Mouse (Mus musculus): Measurements from ENCODE around the gene Ankrd55.

Ankrd55 gene

DNA sequence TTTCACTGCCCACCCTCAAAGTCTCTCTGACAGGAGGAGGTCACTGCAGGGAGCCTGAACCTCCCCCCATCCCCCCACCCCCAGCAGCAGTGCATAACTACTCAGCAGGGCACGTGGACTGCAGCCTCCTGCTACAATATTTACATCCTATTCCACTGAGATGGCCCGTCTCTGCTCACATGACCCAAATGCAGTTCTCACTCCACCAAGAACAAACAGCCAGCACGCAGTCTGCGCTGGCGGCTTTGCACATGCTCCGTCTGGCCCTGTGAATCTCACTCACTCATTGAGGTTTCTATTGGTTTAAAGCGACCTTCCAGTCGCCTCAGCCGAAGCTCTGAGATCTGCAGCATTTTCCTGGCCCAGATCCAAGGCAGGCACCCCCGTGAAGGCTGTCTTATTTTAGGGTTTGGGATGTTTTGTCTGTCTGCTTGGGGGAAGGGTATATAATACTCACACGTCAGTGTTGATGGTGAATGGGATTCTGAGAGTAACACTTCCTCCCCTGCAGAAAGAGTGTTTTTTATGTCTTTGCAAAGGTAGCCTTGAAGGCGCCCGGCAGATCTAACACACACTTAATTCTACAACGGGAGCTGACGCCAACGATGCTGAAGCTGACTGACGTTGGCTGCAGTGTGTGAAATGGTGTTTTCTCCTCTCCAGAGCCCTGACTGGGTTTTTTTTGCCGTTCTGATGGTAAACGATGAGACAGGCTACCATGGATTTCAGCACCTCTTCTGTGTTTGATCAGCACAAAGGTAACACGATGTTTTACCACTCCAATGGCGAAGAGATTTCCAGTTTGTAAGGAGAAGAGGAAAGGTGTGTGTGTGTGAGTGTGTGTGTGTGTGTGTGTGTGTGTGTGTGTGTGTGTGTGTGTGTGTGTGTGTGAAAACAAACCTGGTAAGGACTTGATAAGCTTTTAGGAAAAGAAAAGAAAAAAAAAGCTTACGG lies at the start of gene Ankrd55:
Gene Ankrd55 (plus strand): TSS at position 227 of the 954 bp plus-strand sequence.
- DNase-seq (ENCODE audit: inconsistent age in 2 of 2, low spot score in 1 of 2), result peak; percentile 66 to 86

GRCm38 (mm10) chr13:112239239-112239638 lies 49.0 kb upstream of the Ankrd55 start:
- no peak for DNase-seq (ENCODE audit: inconsistent age in 2 of 2, low spot score in 1 of 2)

DNA sequence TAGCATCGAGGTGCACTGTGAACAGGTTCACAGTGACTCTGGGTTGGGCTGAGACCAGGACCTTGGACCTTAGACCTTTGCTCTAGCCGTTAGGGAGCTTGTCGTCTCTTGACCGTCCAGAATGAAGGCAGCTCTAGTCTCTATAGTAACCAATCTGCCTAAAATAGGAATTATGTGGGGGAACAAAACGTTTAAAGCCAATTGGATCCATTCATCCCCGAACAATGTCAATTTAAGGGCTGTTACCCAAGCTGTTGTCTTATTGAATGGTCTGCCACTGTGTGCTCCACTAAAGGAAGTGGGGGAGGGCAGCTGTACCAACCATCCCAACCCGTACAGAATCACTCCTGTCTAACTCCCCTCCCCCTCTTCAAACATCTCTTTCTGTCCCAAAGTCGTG lies 46.8 kb upstream of the Ankrd55 start:
- DNase-seq (ENCODE audit: inconsistent age in 2 of 2, low spot score in 1 of 2), result no peak

DNA sequence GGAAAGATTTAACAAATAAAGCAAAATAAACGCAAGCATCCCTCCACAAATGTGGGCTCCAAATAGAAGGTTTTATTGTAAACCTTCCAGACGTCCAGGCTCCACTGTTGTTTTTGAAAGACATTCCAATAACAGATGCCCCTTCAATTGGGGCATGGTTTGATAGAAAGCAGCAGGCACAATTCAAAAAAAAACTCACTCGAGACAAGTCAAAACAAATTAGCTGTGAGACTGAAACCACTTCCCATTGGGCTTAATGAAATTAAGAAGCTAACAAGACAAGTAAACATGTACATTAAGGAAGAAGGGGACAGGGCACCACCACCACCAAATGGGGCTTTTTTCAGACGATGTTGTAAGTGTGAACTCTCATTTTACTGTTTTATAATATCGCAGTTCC lies 43.1 kb upstream of the Ankrd55 start:
- DNase-seq (ENCODE audit: inconsistent age in 2 of 2, low spot score in 1 of 2), result no peak

- peak; percentile 52 to 82 for DNase-seq (ENCODE audit: inconsistent age in 2 of 2, low spot score in 1 of 2)
These were observed 36.8 kb upstream of the Ankrd55 start for GRCm38 (mm10) chr13:112251433-112251832.

DNA sequence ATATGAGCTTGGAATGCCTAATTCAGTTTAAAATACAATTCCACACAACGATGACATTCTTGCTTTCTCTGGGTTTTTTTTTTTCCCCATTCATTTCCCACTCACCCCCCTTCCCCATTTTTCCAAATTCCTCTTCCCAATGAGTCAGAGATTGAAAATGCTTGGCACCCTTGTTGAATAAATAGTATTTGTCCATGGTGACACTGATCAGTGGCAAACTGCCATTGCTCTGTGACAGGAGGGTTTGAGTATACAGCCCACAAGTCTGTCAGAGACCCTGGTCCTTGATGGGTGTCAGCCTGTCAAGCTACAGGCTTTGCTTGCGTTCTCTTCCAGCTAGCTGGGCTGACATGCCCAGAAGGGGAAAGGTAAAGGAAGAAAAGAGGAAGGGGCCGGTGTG lies 36.2 kb upstream of the Ankrd55 start:
- no peak for DNase-seq (ENCODE audit: inconsistent age in 2 of 2, low spot score in 1 of 2)

- no peak for DNase-seq (ENCODE audit: inconsistent age in 2 of 2, low spot score in 1 of 2)
These were observed 35.1 kb upstream of the Ankrd55 start for GRCm38 (mm10) chr13:112252991-112253620.

DNA sequence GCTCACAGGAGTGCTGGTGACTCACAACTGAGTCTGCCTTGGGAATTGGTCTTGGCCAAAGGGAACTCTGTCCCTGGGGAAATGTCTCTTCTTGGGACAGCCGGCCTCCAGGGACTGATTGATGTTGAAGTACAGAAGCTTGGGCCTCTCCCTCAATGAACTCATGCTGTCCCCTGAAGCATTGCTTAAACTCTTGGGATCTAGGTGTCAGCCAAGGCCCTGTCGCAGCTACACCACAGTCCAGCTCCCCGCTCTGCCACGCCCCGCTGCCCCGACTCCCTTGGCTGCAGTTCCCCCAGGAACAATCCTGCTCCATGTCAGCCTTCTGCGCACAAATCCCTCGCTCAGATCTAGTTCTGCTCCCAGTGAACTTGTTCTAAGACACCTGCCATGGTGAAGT lies 34.1 kb upstream of the Ankrd55 start:
- peak; percentile 70 to 78 for DNase-seq (ENCODE audit: inconsistent age in 2 of 2, low spot score in 1 of 2)

GRCm38 (mm10) chr13:112255862-112256261 lies 32.4 kb upstream of the Ankrd55 start:
- no peak for DNase-seq (ENCODE audit: inconsistent age in 2 of 2, low spot score in 1 of 2)

GRCm38 (mm10) chr13:112258478-112258877 lies 29.8 kb upstream of the Ankrd55 start:
- no peak for DNase-seq (ENCODE audit: inconsistent age in 2 of 2, low spot score in 1 of 2)

- peak; percentile 71 to 90 for DNase-seq (ENCODE audit: inconsistent age in 2 of 2, low spot score in 1 of 2)
These were observed 28.9 kb upstream of the Ankrd55 start for GRCm38 (mm10) chr13:112259398-112259797.

GRCm38 (mm10) chr13:112264666-112265065 lies 23.6 kb upstream of the Ankrd55 start:
- peak; percentile 24 to 66 for DNase-seq (ENCODE audit: inconsistent age in 2 of 2, low spot score in 1 of 2)

- peak in 1 of 2 experiments; percentile 81 for DNase-seq (ENCODE audit: inconsistent age in 2 of 2, low spot score in 1 of 2)
These were observed 16.2 kb upstream of the Ankrd55 start for GRCm38 (mm10) chr13:112271901-112272537.

- peak in 1 of 2 experiments; percentile 60 for DNase-seq (ENCODE audit: inconsistent age in 2 of 2, low spot score in 1 of 2)
These were observed 13.6 kb upstream of the Ankrd55 start for GRCm38 (mm10) chr13:112274636-112275035.

GRCm38 (mm10) chr13:112275951-112276350 lies 12.3 kb upstream of the Ankrd55 start:
- DNase-seq (ENCODE audit: inconsistent age in 2 of 2, low spot score in 1 of 2), result no peak

DNA sequence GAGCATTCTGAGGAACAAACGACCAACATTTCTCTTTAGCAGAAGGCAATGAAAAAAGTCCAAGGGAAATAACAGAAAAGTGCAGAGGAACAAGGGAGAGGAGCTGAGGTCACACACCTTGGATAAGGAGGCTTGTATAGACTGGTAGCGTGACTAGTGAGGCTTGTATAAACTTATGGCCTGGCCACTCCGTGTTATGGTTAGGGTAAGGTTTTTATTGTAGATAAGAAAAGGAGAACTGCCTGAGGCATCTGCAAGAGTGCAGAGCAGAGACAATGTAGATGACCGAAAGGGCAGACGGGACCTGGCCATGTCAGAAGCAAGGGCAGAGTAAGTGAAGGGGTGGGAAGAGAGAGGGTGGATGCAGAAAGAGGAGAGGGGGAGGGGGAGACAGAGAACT lies 10.7 kb upstream of the Ankrd55 start:
- no peak for DNase-seq (ENCODE audit: inconsistent age in 2 of 2, low spot score in 1 of 2)

DNA sequence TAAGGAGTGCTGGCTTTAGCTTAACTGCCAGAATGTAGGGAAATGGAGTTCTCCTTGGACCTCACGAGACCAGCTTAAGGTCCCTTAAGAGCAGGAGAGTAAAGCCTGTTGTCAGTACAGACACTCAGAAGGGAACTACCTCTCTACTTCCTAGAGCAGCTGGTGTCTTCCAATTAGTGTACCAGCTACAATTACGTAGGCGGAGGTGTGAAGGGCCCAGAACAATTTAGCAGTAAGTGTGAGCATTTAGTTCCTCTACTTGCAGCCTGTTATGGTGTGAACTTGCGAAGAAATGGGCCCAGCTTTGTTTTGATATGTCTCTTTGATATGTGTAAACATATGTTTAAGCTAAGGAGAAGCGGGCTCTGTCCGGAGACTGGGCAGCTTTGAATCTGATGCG lies 10.0 kb upstream of the Ankrd55 start:
- DNase-seq (ENCODE audit: inconsistent age in 2 of 2, low spot score in 1 of 2), result no peak

DNA sequence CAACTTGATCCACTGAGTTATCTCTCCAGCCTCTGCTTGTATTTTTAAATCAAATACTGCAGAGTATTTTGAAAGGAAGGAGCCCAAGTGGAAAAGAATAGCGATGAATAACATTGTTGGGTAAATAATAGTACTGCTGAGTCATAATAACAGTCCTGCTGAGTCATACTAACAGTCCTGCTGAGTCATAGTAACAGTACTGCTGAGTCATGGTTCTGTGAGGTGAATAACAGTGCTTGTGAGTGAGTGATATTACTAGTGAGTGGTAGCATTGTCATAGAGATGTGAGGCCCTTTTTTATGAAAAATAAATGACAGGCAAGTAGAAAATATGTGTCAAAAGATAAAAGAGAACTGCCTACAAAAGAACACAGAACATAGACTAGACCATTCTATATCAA lies 1.1 kb upstream of the Ankrd55 start:
- no peak for DNase-seq (ENCODE audit: inconsistent age in 2 of 2, low spot score in 1 of 2)

DNA sequence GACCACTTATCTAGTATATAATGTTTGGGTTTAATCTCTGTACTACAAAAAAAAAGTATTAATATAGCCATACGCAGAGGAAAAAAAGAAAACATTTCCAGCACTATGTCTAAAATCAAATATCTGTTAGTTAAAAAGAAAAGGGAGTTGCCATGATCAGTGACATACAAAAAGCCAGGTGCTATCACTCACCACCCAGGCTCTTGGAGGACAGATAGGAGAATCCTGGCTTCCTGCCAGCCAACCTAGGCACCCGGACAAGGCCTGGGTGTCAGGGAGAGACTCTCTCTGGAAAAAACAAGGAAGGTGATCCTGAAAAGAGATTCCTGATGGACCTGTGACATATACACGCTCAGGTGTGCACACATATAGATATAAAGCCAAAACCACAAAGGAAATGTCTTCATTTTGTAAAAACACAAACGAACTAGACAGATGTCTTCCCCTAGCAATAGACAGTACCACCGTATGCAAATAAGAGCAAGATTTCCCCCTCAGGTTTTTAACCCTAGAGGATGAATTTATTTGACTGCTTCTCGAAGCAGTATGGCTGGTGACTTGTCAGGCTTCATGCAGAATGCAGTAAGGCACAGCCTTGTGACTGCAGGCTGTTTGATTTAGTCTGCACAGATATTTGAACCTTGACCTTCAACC lies 553 bp upstream of the Ankrd55 start:
- DNase-seq (ENCODE audit: inconsistent age in 2 of 2, low spot score in 1 of 2), result no peak

GRCm38 (mm10) chr13:112289338-112289737 lies 1.1 kb downstream of the Ankrd55 start:
- DNase-seq (ENCODE audit: inconsistent age in 2 of 2, low spot score in 1 of 2), result no peak

GRCm38 (mm10) chr13:112289981-112290380 lies 1.7 kb downstream of the Ankrd55 start:
- no peak for DNase-seq (ENCODE audit: inconsistent age in 2 of 2, low spot score in 1 of 2)
